Mouse (Mus musculus): ENCODE measurements around the gene Csrp3.

Csrp3 gene

DNA sequence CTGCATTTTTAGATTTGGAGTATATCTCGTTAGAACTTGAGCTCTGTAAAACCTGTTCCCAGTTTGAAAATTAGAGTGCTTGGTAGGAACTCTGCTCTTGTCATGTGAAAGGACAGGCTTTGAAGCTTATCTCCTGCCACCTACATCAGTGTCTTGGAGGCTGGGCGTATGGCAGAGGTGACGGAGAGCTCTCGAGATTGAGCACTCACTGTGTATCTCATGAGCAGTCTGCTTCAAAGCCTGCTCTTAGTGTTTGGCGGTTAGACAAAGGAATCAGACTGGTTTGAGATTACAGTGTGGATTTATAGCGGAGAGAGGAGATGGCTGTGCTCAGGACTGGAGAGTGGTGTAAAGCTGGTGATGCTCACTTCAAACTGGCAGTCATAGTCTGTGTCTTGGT, 22.7 kb downstream of the Csrp3 start:
- DNase-seq, result no peak

DNA sequence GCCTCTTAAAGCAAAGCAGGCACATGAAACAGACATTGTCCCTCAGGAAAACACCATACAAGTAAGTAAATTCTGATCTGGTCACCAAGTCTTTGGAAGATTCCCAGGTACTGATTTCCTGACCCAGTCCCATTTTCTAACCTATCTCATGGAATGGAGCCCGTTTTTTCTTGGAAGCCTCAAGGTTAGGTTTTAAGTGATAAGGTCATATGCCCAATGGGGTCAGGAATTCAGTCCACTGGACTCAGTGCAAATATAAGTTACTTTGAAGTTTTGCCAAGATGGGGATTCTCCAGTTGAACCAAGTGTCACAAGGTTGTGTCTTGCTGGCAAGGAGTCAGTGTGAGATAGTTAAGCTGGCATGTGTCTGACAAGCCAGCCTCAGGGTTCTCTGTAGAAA, 23.2 kb downstream of the Csrp3 start:
- no peak for DNase-seq

DNA sequence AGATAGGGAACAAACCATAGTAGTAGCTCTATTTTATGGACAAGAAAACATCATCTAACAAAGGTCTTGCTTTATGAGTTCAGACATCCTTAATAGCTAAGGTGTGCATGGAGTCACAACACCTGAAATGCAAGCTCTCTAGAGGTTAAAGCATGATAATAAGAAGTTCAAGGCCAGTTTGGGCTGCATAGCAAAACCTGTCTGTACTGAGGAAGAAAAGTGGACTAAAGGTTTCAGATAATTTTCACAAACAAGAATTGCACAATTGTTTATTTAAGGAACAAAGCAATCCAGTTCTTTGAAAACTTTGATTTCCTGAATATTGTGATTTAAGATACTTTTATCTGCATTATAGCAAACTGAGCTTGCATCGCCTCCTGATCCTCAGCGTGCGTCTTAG, 24.2 kb downstream of the Csrp3 start:
- DNase-seq, result no peak

DNA sequence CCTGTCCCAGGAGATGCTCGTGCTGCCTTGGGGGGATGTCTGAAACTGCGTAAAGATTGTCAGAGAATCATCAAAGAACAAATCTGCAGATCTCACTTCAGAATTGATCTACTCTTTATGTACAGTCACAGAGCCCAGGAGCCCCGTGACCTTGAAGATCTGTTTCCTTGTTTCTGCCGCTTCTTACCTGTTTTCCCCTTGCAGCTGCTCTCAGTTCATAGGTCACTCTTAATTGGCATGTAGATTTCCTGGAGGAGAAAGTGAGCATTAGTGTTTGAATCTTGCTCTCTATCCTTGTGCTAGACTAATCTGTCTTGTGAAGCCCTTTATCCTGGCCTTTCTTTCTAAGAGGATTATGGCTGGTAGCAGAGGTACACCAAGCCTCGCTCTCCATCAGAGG, 26.2 kb downstream of the Csrp3 start:
- DNase-seq, result no peak

DNA sequence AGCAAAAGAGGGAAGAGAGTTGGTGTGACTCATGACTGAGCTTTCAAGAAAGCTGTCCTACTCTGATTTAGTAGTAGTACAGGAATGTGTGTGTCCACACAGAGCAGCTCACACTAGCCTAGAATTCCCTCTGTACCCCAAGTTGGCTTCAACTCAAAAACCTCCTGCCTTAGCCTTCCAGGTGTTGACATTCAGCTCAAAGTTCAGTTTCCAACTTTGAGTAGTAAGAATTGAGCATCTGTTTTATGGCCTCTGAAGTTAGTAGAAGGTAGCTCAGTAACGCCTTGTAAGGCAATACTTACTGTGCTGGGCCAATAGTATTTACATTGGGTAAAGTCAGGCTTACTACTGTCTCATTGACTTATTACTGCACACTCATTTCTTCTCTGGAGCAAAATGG, 34.2 kb downstream of the Csrp3 start:
- no peak for DNase-seq

DNA sequence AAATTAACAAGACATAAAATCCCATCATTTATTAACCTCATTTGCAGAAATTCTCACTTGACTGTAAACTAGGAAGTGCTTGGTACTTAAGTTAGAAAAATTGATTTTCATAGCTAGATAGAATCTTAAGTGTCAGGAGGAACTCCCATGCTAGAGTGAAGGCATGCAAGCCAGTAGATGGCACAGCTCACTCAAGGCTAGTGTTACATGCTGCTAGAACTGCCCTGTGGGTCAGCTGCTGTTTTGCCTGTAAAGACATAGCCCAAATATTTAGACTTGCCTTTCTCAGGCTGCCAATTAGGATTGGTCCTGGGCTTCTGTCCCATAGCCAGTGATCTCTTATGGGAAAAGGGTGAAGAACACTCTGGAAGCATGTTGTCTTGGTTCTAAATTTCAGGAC, 35.5 kb downstream of the Csrp3 start:
- DNase-seq, result no peak

DNA sequence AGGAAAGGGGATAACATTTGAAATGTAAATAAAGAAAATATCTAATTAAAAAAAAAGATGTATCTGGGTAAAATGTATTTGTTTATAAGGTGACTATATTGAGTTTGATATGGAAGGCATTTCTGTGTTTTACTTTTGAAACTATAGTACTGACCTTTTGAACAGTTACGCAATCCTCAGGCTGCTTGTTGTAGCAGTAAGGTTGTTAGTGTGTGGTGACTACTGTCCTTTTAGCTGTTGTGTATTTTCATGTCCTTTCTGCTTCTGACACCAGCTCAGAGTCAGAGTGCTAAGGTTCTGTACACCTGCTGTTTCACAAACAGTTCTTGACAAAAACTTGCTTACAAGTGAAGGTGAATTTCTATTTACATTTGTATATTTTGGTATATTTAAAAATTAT, 37.2 kb downstream of the Csrp3 start:
- DNase-seq, result no peak

DNA sequence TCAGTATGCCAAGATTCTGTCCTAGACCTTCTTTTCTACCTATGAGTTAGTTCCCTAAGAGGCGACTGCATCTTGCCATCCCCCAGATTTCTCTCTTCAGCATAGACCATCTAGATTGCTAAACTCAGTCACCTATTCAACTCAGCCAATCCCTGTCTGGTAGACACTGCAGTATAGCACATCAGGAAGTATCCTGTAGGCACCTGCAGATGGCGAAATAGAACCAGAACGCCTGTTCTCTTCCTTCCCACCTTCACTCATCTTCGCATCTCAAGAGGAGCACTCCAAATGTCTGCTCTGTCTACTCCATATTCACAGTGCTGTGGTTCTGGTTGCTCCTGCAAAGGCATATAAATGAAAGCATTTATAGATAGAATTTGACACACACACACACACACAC, 41.2 kb downstream of the Csrp3 start:
- DNase-seq, result no peak

DNA sequence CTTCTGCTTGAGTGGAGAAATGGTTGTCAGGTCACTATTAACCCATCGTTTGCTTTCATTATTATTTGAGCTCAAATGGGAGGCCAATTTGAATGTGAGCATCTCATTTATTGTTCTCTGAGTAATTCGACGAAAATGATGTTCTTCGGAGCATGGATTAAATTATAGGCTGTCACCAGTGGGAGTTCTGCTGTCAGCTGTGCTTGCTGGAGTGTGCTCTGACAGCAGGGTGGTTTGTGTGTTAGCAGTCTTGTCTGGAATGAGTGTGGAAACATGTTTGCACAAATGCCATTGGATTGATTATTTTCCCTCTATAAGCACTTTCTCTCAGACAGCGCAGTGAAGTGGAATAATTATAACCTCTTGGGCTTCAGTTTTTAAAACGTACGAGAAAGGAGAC, 44.5 kb downstream of the Csrp3 start:
- DNase-seq, result no peak

DNA sequence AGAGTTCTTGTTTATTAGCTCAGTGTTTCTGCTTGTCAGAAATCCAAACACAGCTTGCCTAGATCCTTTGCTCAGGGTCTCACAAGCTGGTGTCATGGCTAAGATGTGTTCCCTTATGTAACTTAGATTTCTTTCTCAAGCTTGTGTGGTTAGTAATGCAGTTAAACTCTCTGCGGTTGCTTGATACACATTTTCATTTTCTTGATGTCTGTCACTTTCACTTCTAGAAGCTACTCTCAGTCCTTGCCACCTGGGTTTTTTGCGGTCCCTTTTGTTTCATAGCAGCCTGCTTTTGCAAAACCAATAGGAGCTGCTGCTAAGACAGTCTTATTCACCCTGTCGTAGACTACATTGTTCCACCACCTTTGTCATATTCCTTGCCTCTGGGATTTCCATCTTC, 52.7 kb downstream of the Csrp3 start:
- no peak for DNase-seq

DNA sequence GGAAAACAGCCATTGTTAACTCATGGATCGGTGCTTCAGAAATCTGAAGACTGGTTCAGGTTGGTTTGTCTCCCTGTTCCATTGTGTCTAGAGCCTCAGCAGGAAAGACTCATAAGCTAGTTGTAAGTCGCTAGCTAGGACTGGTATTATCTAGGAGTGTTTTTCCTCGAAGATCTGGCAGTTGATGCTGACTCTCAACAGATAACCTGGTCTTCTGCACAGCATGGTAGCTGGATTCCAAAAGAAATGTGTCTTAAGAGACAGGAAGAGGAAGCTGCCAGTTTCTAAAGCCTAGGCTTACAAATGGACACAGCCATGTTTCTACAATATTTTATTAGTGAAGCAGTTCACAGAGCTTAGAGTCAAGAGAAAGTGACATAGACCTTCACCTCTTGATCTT, 56.4 kb downstream of the Csrp3 start:
- DNase-seq, result no peak

DNA sequence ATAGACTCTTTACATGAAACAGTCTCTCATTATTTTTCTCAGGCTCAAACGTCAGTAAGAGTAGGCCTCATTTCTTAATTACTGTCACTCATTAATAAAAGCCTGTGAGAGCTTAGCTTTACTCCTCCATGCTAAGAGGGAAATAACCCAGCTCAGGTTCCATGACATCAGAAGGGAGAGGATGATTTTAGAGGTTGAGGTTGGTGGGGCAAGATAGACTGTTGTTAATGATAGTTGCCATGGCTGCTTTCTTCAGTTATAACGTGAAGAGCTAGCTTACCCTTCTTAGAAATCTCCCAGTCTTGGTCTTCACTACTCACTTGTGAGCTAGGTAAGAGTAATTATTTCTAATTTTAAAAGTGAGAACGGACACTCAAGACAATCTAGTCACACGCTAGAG, 57.7 kb downstream of the Csrp3 start:
- no peak for DNase-seq

DNA sequence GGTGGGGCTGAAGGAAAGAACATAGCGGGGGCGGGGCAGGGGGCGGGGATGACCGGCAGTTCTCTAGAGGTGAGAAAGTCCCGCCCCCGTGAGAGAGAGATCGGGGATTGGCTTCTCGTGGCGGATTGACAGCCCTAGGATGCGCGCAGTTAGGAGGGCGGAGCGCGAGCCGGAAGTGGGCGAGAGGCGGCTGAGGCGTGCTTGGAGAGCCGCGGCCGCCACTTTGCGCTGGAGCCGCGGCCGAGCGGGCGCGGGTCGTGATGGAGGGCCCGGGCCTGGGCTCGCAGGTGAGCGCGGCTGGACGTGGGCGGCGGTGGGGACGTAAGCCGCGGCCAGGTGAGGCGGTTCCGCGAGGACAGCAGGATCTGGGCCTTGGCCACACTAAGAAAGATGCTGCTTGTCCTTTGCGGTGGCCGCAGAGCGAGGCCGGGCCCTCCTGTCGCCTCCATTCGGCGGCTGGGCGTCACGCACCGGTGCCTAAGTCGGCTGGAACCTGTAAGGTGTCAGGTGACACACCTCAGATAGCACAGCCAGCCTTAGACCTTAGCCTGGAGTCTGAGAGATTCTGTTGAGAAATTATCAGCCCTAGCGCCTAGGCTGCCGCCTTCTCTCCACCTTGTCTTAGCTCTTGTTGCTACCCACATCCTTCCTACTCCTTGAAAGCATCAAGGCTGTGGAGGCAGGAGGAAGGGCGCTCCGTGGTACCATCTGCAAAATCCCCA, 58.8 kb downstream of the Csrp3 start, which contains the start of gene Zdhhc13:
Zdhhc13 (plus strand) TSS at position 153 of the 722 bp plus-strand sequence.
- DNase-seq, result peak; percentile 92 to 97

DNA sequence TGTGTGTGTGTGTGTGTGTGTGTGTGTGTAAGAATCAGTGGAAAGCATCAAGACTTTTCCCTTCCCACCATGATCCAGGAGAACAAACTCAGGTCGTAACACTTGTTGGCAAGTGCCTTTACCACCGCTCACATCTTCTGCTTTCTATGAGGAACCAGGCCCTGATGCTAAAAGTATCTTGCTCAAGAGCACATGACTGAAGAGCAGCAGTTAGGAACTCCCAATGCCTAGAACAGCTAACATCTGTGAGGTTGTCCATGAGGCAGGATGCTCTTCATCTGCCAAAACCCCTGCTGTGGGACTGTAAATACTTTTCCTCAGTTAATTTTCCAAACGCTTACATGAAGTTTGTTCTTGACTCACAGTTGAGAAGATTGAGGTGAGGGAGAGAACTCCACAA, 59.5 kb downstream of the Csrp3 start:
- DNase-seq, result no peak

DNA sequence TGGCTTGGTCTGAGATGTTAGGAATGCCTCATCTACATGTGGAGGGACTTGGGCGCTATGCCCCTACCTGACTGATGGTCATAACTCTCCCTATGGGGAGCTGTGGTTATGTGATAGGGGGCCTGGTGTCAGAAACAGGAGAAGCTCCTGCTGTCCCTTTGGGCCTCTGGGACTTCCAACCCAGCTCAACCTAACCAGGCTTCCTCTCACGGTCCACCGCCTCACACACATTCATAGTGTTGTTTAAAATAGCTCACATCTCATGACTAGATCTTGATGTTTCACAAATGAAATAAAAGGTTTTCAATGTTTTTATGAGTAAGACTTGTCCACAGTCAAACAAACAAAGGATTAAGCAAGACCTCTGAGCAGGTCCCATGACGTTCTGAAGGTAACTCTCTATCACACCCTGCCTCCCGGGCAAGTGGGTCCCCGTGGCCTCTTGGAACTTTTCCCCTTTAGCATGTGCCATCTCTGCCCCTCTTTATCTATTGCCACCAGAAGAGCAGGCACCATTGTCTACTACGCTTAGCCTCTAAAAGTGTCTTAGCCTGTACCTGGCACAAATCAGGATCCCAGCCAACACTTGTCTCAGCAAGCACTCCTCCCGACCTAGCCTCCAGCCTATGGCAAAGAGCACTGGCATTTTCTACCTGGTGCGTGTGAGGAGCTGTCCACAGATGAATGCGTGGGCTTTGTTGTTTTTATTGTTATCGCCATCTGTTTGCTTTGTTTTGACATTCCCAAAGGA, 62.9 kb downstream of the Csrp3 start:
- DNase-seq, result peak; percentile 33 to 39

DNA sequence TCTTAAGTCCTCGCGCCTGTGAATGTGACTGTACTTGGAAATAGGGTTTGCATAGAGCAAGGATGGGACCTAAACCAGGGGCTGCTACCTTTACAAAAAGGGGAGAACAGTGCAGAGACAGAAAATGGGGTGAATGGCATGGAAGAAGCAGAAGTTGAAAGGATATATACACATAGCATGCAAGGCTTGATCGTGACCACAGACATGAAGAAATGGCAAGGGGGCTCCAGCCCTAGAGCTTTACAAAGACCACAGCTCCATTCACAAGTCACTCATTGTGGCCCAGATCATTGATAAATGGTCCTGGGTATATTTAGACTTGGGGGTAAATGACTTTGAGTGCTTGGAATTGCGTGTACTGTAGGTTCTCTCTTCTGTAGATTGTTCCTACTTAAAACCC, 65.4 kb downstream of the Csrp3 start:
- DNase-seq, result no peak
